10 mouse cellular contexts compared by ENCODE assay signal in genomic region chr4:132180710-132181109, GRCm38 (mm10). TPM values are rescaled to one million over a fixed set of nuclear protein-coding genes. Genes with fewer than 3 reads are reported as not detected.
DNase-seq lines count a peak whose midpoint lies in the region; ATAC-seq lines count a peak whose summit lies in the region.
"Had no signal": no experiment of that assay in that cellular context is flagged by ENCODE, and none has a peak within 500 bp of the region (broad histone marks: within the 10 kb centered on the region; RNA-seq: fewer than 3 reads in every experiment).

No protein-coding gene starts in this region.

- H3K9me3 ChIP-seq in hindbrain, embryonic 14.5 days (ENCODE audit: control insufficient read depth, low read length): no peaks in the 10 kb centered on the region
- H3K9me3 ChIP-seq in hindbrain, embryonic 13.5 days: no peaks in the 10 kb centered on the region
- H3K9me3 ChIP-seq: midbrain, embryonic 12.5 days; stomach, embryonic 15.5 days had no signal

- H3K36me3 ChIP-seq in hindbrain, embryonic 14.5 days (replicated peaks; ENCODE audit: control insufficient read depth, insufficient read depth): peaks cover 44% of the 10 kb centered on the region
- H3K36me3 ChIP-seq in hindbrain, embryonic 13.5 days: peaks cover 30% of the 10 kb centered on the region

- H3K4me2 ChIP-seq in hindbrain, embryonic 14.5 days (replicated peaks): no peak overlapping the region
- H3K4me2 ChIP-seq in hindbrain, embryonic 13.5 days: no peak overlapping the region
- H3K4me2 ChIP-seq: midbrain, embryonic 12.5 days; stomach, embryonic 15.5 days had no signal

- WGBS in hindbrain, embryonic 14.5 days: 78% methylated on average over 9 of the region's 9 CpGs
- 82% methylated on average over 9 of the region's 9 CpGs for WGBS in hindbrain, embryonic 13.5 days

- no peaks in the 10 kb centered on the region for H3K27me3 ChIP-seq in hindbrain, embryonic 14.5 days (ENCODE audit: control insufficient read depth, insufficient read depth, low read length)
- H3K27me3 ChIP-seq in hindbrain, embryonic 13.5 days: no peaks in the 10 kb centered on the region
- H3K27me3 ChIP-seq: midbrain, embryonic 12.5 days; stomach, embryonic 15.5 days had no signal

- no peaks in the 10 kb centered on the region for H3K4me1 ChIP-seq in hindbrain, embryonic 14.5 days (replicated peaks; ENCODE audit: control insufficient read depth, insufficient read depth, low read length)
- H3K4me1 ChIP-seq in hindbrain, embryonic 13.5 days (replicated peaks): no peaks in the 10 kb centered on the region
- H3K4me1 ChIP-seq: midbrain, embryonic 12.5 days; stomach, embryonic 15.5 days had no signal

- no peak overlapping the region for H3K4me3 ChIP-seq in hindbrain, embryonic 14.5 days (replicated peaks; ENCODE audit: low read length)
- H3K4me3 ChIP-seq in hindbrain, embryonic 13.5 days: no peak overlapping the region
- H3K4me3 ChIP-seq: midbrain, embryonic 12.5 days; stomach, embryonic 15.5 days had no signal

- no peak overlapping the region for H3K27ac ChIP-seq in hindbrain, embryonic 14.5 days
- no peak overlapping the region for H3K27ac ChIP-seq in hindbrain, embryonic 13.5 days
- H3K27ac ChIP-seq: midbrain, embryonic 12.5 days; stomach, embryonic 15.5 days had no signal

- ATAC-seq in hindbrain, embryonic 14.5 days (ENCODE audit: low FRiP score): no peak
- no peak for ATAC-seq in hindbrain, embryonic 13.5 days (ENCODE audit: low FRiP score)
- ATAC-seq in inflammation-experienced regulatory T-cells, adult 6 months: no peak

- peak; percentile 33 for DNase-seq in hindbrain, embryonic 14.5 days (ENCODE audit: low spot score)
- peak; percentile 30 to 69 for DNase-seq in spleen, postnatal 10 days (ENCODE audit: low spot score in 2 of 2)
- no peak for DNase-seq in spleen, adult 12 weeks (ENCODE audit: low spot score)
- peak; percentile 56 for DNase-seq in brain, adult 2 months (ENCODE audit: low read depth, low spot score)
- DNase-seq in lung, adult 18-20 months: peak; percentile 22 to 44
- no peak for DNase-seq in urinary bladder, postnatal 10 days (ENCODE audit: low spot score)

- no peak overlapping the region for H3K9ac ChIP-seq in hindbrain, embryonic 14.5 days
- H3K9ac ChIP-seq in hindbrain, embryonic 13.5 days: no peak overlapping the region
- H3K9ac ChIP-seq: midbrain, embryonic 12.5 days; stomach, embryonic 15.5 days had no signal

RNA-seq across cellular contexts. Expression of gene Ythdf2, which starts 31.4 kb away (rescaled TPM):
- 119 and 122 TPM in 2 replicates for polyA plus RNA-seq in hindbrain, embryonic 14.5 days (2014; fragmentation: Nextera tagmentation; extraction: Ambion mirVana)
- polyA plus RNA-seq in hindbrain, embryonic 13.5 days (2015; fragmentation: Nextera tagmentation; extraction: Ambion mirVana): 134 and 137 TPM in 2 replicates
- 100 to 1,000 TPM in 2 of 3 experiments, 10 to 100 TPM in 1; 77.8 to 124 (median 122) TPM for polyA plus RNA-seq in inflammation-experienced regulatory T-cells, adult 6 months (2017; shearing (Covaris generic))

RNA-seq across cellular contexts. Expression of gene Oprd1, which starts 36.4 kb away (rescaled TPM):
- polyA plus RNA-seq in hindbrain, embryonic 14.5 days (2014; fragmentation: Nextera tagmentation; extraction: Ambion mirVana): 0.50 and 0.63 TPM in 2 replicates
- 0.44 and 0.48 TPM in 2 replicates for polyA plus RNA-seq in hindbrain, embryonic 13.5 days (2015; fragmentation: Nextera tagmentation; extraction: Ambion mirVana)
- polyA plus RNA-seq in inflammation-experienced regulatory T-cells, adult 6 months (2017; shearing (Covaris generic)): not detected

Comparison
In these comparisons a context has a peak if more than half of its experiments do, and no peak if none do; other contexts are left out.
1. DNase-seq: peak in hindbrain, embryonic 14.5 days (single experiment), spleen, postnatal 10 days (2 of 2), brain, adult 2 months (single experiment) and lung, adult 18-20 months (2 of 2); none in spleen, adult 12 weeks (single experiment) and urinary bladder, postnatal 10 days (single experiment).